Mouse (Mus musculus) midbrain, embryonic 11.5 days (tissue): ENCODE data around the gene Ccr8. TPM values are rescaled to one million over a fixed set of nuclear protein-coding genes. Genes with fewer than 3 reads are reported as not detected.

Experiments
- ATAC-seq: fragments of 200-750 bp; cut with Nextera tagmentation; 2 replicates; pipeline ENCODE4 v1.8.0; 2017; ENCODE audit warnings: moderate TSS enrichment, moderate library complexity; ENCODE audit not compliant: low FRiP score
- DNase-seq: peaks from one replicate; pipeline ENCODE4 v3.0.0; 2015; ENCODE audit warnings: low spot score; ENCODE audit errors: missing footprints
- H3K27ac ChIP-seq: fragments of 300-500 bp; sonication (generic); 2 replicates; pipeline ENCODE4 v1.5.1; 2014; ENCODE audit warnings: low read depth, low read length
- H3K27me3 ChIP-seq: fragments of 300-500 bp; sonication (generic); 2 replicates; pipeline ENCODE4 v1.6.1; 2014; ENCODE audit warnings: mild to moderate bottlenecking, low read length, moderate library complexity, mixed read lengths; ENCODE audit not compliant: control insufficient read depth, insufficient read depth
- H3K36me3 ChIP-seq: fragments of 300-500 bp; sonication (generic); 2 replicates; pipeline ENCODE4 v1.6.1; 2014; ENCODE audit warnings: mild to moderate bottlenecking, low read length, moderate library complexity, mixed read lengths; ENCODE audit not compliant: control insufficient read depth, insufficient read depth
- H3K4me1 ChIP-seq: fragments of 300-500 bp; sonication (generic); 2 replicates; pipeline ENCODE4 v1.6.1; 2014; ENCODE audit warnings: low read length; ENCODE audit not compliant: control insufficient read depth, insufficient read depth
- H3K4me2 ChIP-seq: fragments of 300-500 bp; sonication (generic); 2 replicates; pipeline ENCODE4 v1.6.1; 2014; ENCODE audit warnings: mild to moderate bottlenecking, moderate library complexity
- H3K4me3 ChIP-seq: fragments of 300-500 bp; sonication (generic); 2 replicates; pipeline ENCODE4 v1.5.1; 2014; ENCODE audit warnings: low read depth, low read length
- H3K9ac ChIP-seq: fragments of 300-500 bp; sonication (generic); 2 replicates; pipeline ENCODE4 v1.6.1; 2014; ENCODE audit warnings: low read length
- H3K9me3 ChIP-seq: fragments of 300-500 bp; sonication (generic); 2 replicates; pipeline ENCODE4 v1.6.1; 2016; ENCODE audit warnings: low read length; ENCODE audit not compliant: control insufficient read depth
- WGBS: fragments of 180-500 bp; shearing (Covaris S2); extraction: QIAGEN DNeasy Blood & Tissue Kit; methylation state at CpG from one replicate; pipeline ENCODE4 v1.1.7; 2014; 5-methylcytosine and 5-hydroxymethylcytosine counted together
- polyA plus RNA-seq: library from polyadenylated mRNA; unstranded; fragments of >200 nt; fragmentation: Nextera tagmentation; extraction: Ambion mirVana; gene quantifications from 2 replicates; pipeline ENCODE4 v1.2.1, GENCODE M21; 2014

Gene Ccr8
- polyA plus RNA-seq, 1 experiment from 2014 or later, result not detected

GRCm38 (mm10) chr9:120132980-120133754, 41.3 kb downstream of the Ccr8 start:
- WGBS, result 44% methylated on average over 8 of the region's 8 CpGs
- peaks cover 9% of the 10 kb centered on the region; the same call in 1 of the 2 replicates for H3K4me1 ChIP-seq
- no peaks in the 10 kb centered on the region for H3K9me3 ChIP-seq
- peaks cover 18% of the 10 kb centered on the region for H3K36me3 ChIP-seq
- no peak for ATAC-seq
- H3K27ac ChIP-seq, result no peak overlapping the region
- H3K9ac ChIP-seq, result no peak overlapping the region
- H3K27me3 ChIP-seq, result no peaks in the 10 kb centered on the region
- peak; percentile 81 for DNase-seq
- H3K4me3 ChIP-seq, result no peak overlapping the region
- no peak overlapping the region for H3K4me2 ChIP-seq

- ATAC-seq, result no peak
- no peaks in the 10 kb centered on the region for H3K9me3 ChIP-seq
- no peak overlapping the region for H3K4me2 ChIP-seq
- H3K9ac ChIP-seq, result no peak overlapping the region
- H3K4me1 ChIP-seq, result peaks cover 5% of the 10 kb centered on the region; the same call in 1 of the 2 replicates
- H3K36me3 ChIP-seq, result peaks cover 17% of the 10 kb centered on the region
- no peak overlapping the region for H3K4me3 ChIP-seq
- H3K27me3 ChIP-seq, result no peaks in the 10 kb centered on the region
- WGBS, result 66% methylated on average over 6 of the region's 6 CpGs
- H3K27ac ChIP-seq, result no peak overlapping the region
- DNase-seq, result peak; percentile 77
Measured at GRCm38 (mm10) chr9:120133755-120134475, 42.0 kb downstream of the Ccr8 start.

GRCm38 (mm10) chr9:120134529-120135160, 42.7 kb downstream of the Ccr8 start:
- Histone ChIP-seq H3K4me3 (no peak overlapping the region), H3K4me2 (no peak overlapping the region), H3K36me3 (peaks cover 13% of the 10 kb centered on the region), H3K27me3 (no peaks in the 10 kb centered on the region), H3K4me1 (no peaks in the 10 kb centered on the region), H3K9me3 (no peaks in the 10 kb centered on the region), H3K27ac (no peak overlapping the region), H3K9ac (no peak overlapping the region)
- DNase-seq, result peak; percentile 74
- WGBS, result 88% methylated on average over 13 of the region's 13 CpGs
- 0 out of 2 replicates have a peak, but pooled peaks have one; percentile 45 for ATAC-seq

- Histone ChIP-seq H3K27me3 (no peaks in the 10 kb centered on the region), H3K9me3 (no peaks in the 10 kb centered on the region), H3K4me3 (no peak overlapping the region), H3K4me1 (no peaks in the 10 kb centered on the region), H3K9ac (no peak overlapping the region), H3K4me2 (no peak overlapping the region), H3K27ac (no peak overlapping the region), H3K36me3 (peaks cover 10% of the 10 kb centered on the region)
- ATAC-seq (no peak), DNase-seq (peak; percentile 64)
- WGBS, result 88% methylated on average over 11 of the region's 11 CpGs
Measured at GRCm38 (mm10) chr9:120135454-120135853, 43.5 kb downstream of the Ccr8 start.

- Histone ChIP-seq H3K36me3 (no peaks in the 10 kb centered on the region), H3K27ac (no peak overlapping the region), H3K4me2 (no peak overlapping the region), H3K4me1 (no peaks in the 10 kb centered on the region), H3K4me3 (no peak overlapping the region), H3K9ac (no peak overlapping the region), H3K9me3 (no peaks in the 10 kb centered on the region), H3K27me3 (no peaks in the 10 kb centered on the region)
- ATAC-seq, result no peak
- 15% methylated on average over 4 of the region's 4 CpGs for WGBS
- peak; percentile 92 for DNase-seq
Measured at GRCm38 (mm10) chr9:120140652-120141051, 48.7 kb downstream of the Ccr8 start.

- H3K4me2 ChIP-seq, result no peak overlapping the region
- DNase-seq (no peak), ATAC-seq (no peak)
- H3K27me3 ChIP-seq, result no peaks in the 10 kb centered on the region
- H3K9me3 ChIP-seq, result no peaks in the 10 kb centered on the region
- no peaks in the 10 kb centered on the region for H3K36me3 ChIP-seq
- WGBS, result 91% methylated on average over 13 of the region's 13 CpGs
- no peaks in the 10 kb centered on the region; the same call in 1 of the 2 replicates for H3K4me1 ChIP-seq
- H3K4me3 ChIP-seq, result no peak overlapping the region
- no peak overlapping the region for H3K27ac ChIP-seq
- H3K9ac ChIP-seq, result no peak overlapping the region
Measured at GRCm38 (mm10) chr9:120144474-120144873, 52.6 kb downstream of the Ccr8 start.

Other genes with a start within 250 kb of the Ccr8 start
- gene Wdr48, start 197.2 kb upstream of the Ccr8 start, polyA plus RNA-seq, result 61.2 and 61.4 TPM in 2 replicates
- gene Gorasp1, start 154.5 kb upstream of the Ccr8 start, polyA plus RNA-seq, result 16.4 and 18.4 TPM in 2 replicates
- gene Ttc21a, start 154.5 kb upstream of the Ccr8 start, polyA plus RNA-seq, result 0.10 and 0.20 TPM in 2 replicates
- 0.34 and 0.67 TPM in 2 replicates for gene Csrnp1, start 107.5 kb upstream of the Ccr8 start, polyA plus RNA-seq
- not detected in 2 replicates for gene Xirp1, start 68.5 kb upstream of the Ccr8 start, polyA plus RNA-seq
- gene Cx3cr1, start 22.2 kb upstream of the Ccr8 start, polyA plus RNA-seq, result 2.9 and 4.3 TPM in 2 replicates
- 33.9 and 36.7 TPM in 2 replicates for gene Slc25a38, start 18.3 kb downstream of the Ccr8 start, polyA plus RNA-seq
- gene Rpsa, start 35.6 kb downstream of the Ccr8 start, polyA plus RNA-seq, result 1,378 and 1,482 TPM in 2 replicates
- gene Mobp, start 57.6 kb downstream of the Ccr8 start, polyA plus RNA-seq, result 0.26 and 0.82 TPM in 2 replicates
- gene Myrip, start 209.4 kb downstream of the Ccr8 start, polyA plus RNA-seq, result 0.94 and 1.6 TPM in 2 replicates